Mouse (Mus musculus) myocyte (in vitro differentiated cells): ENCODE measurements around the gene Chd2. TPM values are rescaled to one million over a fixed set of nuclear protein-coding genes. Genes with fewer than 3 reads are reported as not detected.

Experiments used
- H3K27me3 ChIP-seq: one replicate; pipeline ENCODE4 v1.6.1; 2011; ENCODE audit not compliant: control insufficient read depth, insufficient read depth, insufficient read length
- H3K36me3 ChIP-seq: one replicate; pipeline ENCODE4 v1.6.1; 2011; ENCODE audit not compliant: control insufficient read depth, insufficient read depth
- H3K4me2 ChIP-seq: one replicate; pipeline ENCODE4 v1.6.1; 2011; ENCODE audit warnings: low read depth, control low read depth
- H3K4me3 ChIP-seq: one replicate; pipeline ENCODE4 v1.5.1; 2011; ENCODE audit warnings: mild to moderate bottlenecking, control low read depth, moderate library complexity
- H3K79me2 ChIP-seq: one replicate; pipeline ENCODE4 v1.6.1; 2011; ENCODE audit not compliant: control insufficient read depth, insufficient read depth
- H3ac ChIP-seq: one replicate; pipeline ENCODE4 v1.6.1; 2011; ENCODE audit not compliant: control insufficient read depth, insufficient read length
- CEBPB ChIP-seq: IDR thresholded peaks from 2 replicates; pipeline ENCODE4 v1.6.1; 2011; ENCODE audit warnings: mild to moderate bottlenecking, moderate library complexity; ENCODE audit not compliant: poor library complexity, insufficient read depth, severe bottlenecking
- E2F4 ChIP-seq: IDR thresholded peaks from one replicate; pipeline ENCODE4 v1.6.1; 2011; ENCODE audit warnings: mild to moderate bottlenecking, control low read depth, moderate library complexity; ENCODE audit not compliant: insufficient read depth
- MAX ChIP-seq: IDR thresholded peaks from one replicate; pipeline ENCODE4 v1.6.1; 2011; ENCODE audit warnings: low read depth, mild to moderate bottlenecking, control low read depth
- MYOD1 ChIP-seq, 3 experiments: IDR thresholded peaks; one replicate each; pipeline ENCODE4 v1.6.1; 2011; ENCODE audit warnings: control low read depth in 2 of 3, low read depth in 2 of 3, mild to moderate bottlenecking in 2 of 3, moderate library complexity in 1 of 3; ENCODE audit not compliant: insufficient read length in 2 of 3, control insufficient read depth in 1 of 3
- MYOG ChIP-seq, 3 experiments: IDR thresholded peaks; one replicate each; pipeline ENCODE4 v1.6.1; 2011; ENCODE audit warnings: control low read depth in 2 of 3, low read depth in 2 of 3, mild to moderate bottlenecking in 2 of 3; ENCODE audit not compliant: insufficient read length in 2 of 3, control insufficient read depth in 1 of 3, insufficient read depth in 1 of 3
- POLR2A ChIP-seq: IDR thresholded peaks from one replicate; pipeline ENCODE4 v1.6.1; 2011; ENCODE audit warnings: low read depth, mild to moderate bottlenecking, control low read depth, moderate library complexity; ENCODE audit not compliant: insufficient read length
- POLR2AphosphoS2 ChIP-seq: IDR thresholded peaks from one replicate; pipeline ENCODE4 v1.6.1; 2011; ENCODE audit warnings: low read depth, control low read depth; ENCODE audit not compliant: insufficient read length
- REST ChIP-seq: IDR thresholded peaks from one replicate; pipeline ENCODE4 v1.6.1; 2011; ENCODE audit warnings: mild to moderate bottlenecking, control low read depth, moderate library complexity; ENCODE audit not compliant: insufficient read depth, insufficient read length
- SRF ChIP-seq: IDR thresholded peaks from one replicate; pipeline ENCODE4 v1.6.1; 2011; ENCODE audit warnings: low read depth; ENCODE audit not compliant: control insufficient read depth, insufficient read length
- TCF12 ChIP-seq: IDR thresholded peaks from one replicate; pipeline ENCODE4 v1.6.1; 2011; ENCODE audit warnings: mild to moderate bottlenecking, control low read depth; ENCODE audit not compliant: poor library complexity, insufficient read depth, severe bottlenecking
- TCF3 ChIP-seq: IDR thresholded peaks from one replicate; pipeline ENCODE4 v1.6.1; 2011; ENCODE audit warnings: low read depth, control low read depth; ENCODE audit not compliant: insufficient read length
- USF1 ChIP-seq: IDR thresholded peaks from one replicate; pipeline ENCODE4 v1.6.1; 2011; ENCODE audit warnings: low read depth, mild to moderate bottlenecking, control low read depth, moderate library complexity
- polyA plus RNA-seq: library from polyadenylated mRNA; unstranded; fragments of >200 nt; fragmentation: generic; extraction: Trizol; gene quantifications from one replicate; pipeline ENCODE4 v1.2.1, GENCODE M21; 2012; ENCODE audit warnings: missing spikeins

The Chd2 gene
- polyA plus RNA-seq, 1 experiment, result 7.9 TPM

- Histone ChIP-seq H3K4me3 (no peak overlapping the region), H3K79me2 (peaks cover 98% of the 10 kb centered on the region), H3K4me2 (no peak overlapping the region), H3K36me3 (peaks cover 16% of the 10 kb centered on the region), H3K27me3 (no peaks in the 10 kb centered on the region), H3ac (no peak overlapping the region)
- TF ChIP-seq TCF12, result no peak
Observed at GRCm38 (mm10) chr7:73527225-73527624, 14.4 kb downstream of the Chd2 start.

GRCm38 (mm10) chr7:73524454-73524952, 17.1 kb downstream of the Chd2 start:
- Histone ChIP-seq H3K4me3 (no peak overlapping the region), H3K27me3 (no peaks in the 10 kb centered on the region), H3ac (no peak overlapping the region), H3K4me2 (peak overlapping the region; percentile 13), H3K79me2 (peaks cover 88% of the 10 kb centered on the region), H3K36me3 (peaks cover 19% of the 10 kb centered on the region)
- TF ChIP-seq TCF12, result no peak
- peak; percentile 16 for TF ChIP-seq POLR2AphosphoS2
- TF ChIP-seq E2F4, result no peak

- H3K79me2 ChIP-seq, result peaks cover 87% of the 10 kb centered on the region
- no peak for TF ChIP-seq MYOD1 (IDR thresholded peaks at IDR 0.05; ENCODE audit: control insufficient read depth in 1 of 3, insufficient read length in 2 of 3, low read depth in 2 of 3)
- TF ChIP-seq SRF, result no peak
- TF ChIP-seq TCF12, result no peak
- TF ChIP-seq CEBPB, result no peak
- no peak for TF ChIP-seq REST
- no peak for TF ChIP-seq MAX
- no peak for TF ChIP-seq E2F4
- no peak for TF ChIP-seq POLR2AphosphoS2
- no peak for TF ChIP-seq MYOG (IDR thresholded peaks at IDR 0.05; ENCODE audit: control insufficient read depth in 1 of 3, insufficient read depth in 1 of 3, insufficient read length in 2 of 3, low read depth in 2 of 3)
- TF ChIP-seq POLR2A, result no peak
- TF ChIP-seq TCF3, result no peak
- TF ChIP-seq USF1, result no peak
- peaks cover 22% of the 10 kb centered on the region for H3K36me3 ChIP-seq
- no peak overlapping the region for H3ac ChIP-seq
- no peaks in the 10 kb centered on the region for H3K27me3 ChIP-seq
- no peak overlapping the region for H3K4me3 ChIP-seq
- H3K4me2 ChIP-seq, result peak overlapping the region; percentile 40
Observed at GRCm38 (mm10) chr7:73523608-73524259, 17.9 kb downstream of the Chd2 start.

GRCm38 (mm10) chr7:73523183-73523582, 18.4 kb downstream of the Chd2 start:
- peaks cover 25% of the 10 kb centered on the region for H3K36me3 ChIP-seq

GRCm38 (mm10) chr7:73521277-73522193, 20.1 kb downstream of the Chd2 start:
- TF ChIP-seq TCF3, result no peak
- no peak for TF ChIP-seq REST
- no peak for TF ChIP-seq SRF
- no peak for TF ChIP-seq TCF12
- TF ChIP-seq POLR2AphosphoS2, result no peak
- no peak for TF ChIP-seq POLR2A
- no peak for TF ChIP-seq E2F4
- TF ChIP-seq MYOD1 (IDR thresholded peaks at IDR 0.05; ENCODE audit: control insufficient read depth in 1 of 3, insufficient read length in 2 of 3, low read depth in 2 of 3), result no peak
- no peak for TF ChIP-seq USF1
- TF ChIP-seq MYOG (IDR thresholded peaks at IDR 0.05; ENCODE audit: control insufficient read depth in 1 of 3, insufficient read depth in 1 of 3, insufficient read length in 2 of 3, low read depth in 2 of 3), result no peak
- no peak for TF ChIP-seq MAX
- TF ChIP-seq CEBPB, result no peak
- Histone ChIP-seq H3ac (no peak overlapping the region), H3K79me2 (peaks cover 84% of the 10 kb centered on the region), H3K27me3 (no peaks in the 10 kb centered on the region), H3K4me2 (no peak overlapping the region), H3K36me3 (peaks cover 32% of the 10 kb centered on the region), H3K4me3 (no peak overlapping the region)

More at GRCm38 (mm10) chr7:73523183-73523582, 18.4 kb downstream of the Chd2 start:
- peaks cover 86% of the 10 kb centered on the region for H3K79me2 ChIP-seq
- no peak overlapping the region for H3K4me3 ChIP-seq
- H3K4me2 ChIP-seq, result no peak overlapping the region
- peak in 1 of 3 experiments; percentile 20 for TF ChIP-seq MYOD1 (IDR thresholded peaks at IDR 0.05; ENCODE audit: control insufficient read depth in 1 of 3, insufficient read length in 2 of 3, low read depth in 2 of 3)
- TF ChIP-seq MYOG (IDR thresholded peaks at IDR 0.05; ENCODE audit: control insufficient read depth in 1 of 3, insufficient read depth in 1 of 3, insufficient read length in 2 of 3, low read depth in 2 of 3), result no peak
- no peak overlapping the region for H3ac ChIP-seq
- no peaks in the 10 kb centered on the region for H3K27me3 ChIP-seq
